Mouse (Mus musculus): ENCODE results near the gene Papolg.
"Not testable (repeated sequence)": the region's sequence is repeated elsewhere in the genome, so short reads cannot be mapped to it uniquely, and the experiment has no call there.

Papolg gene

GRCm38 (mm10) chr11:23895060-23895426, at the start of gene Papolg:
TSS of gene Papolg (minus strand) at chr11:23895253.
- DNase-seq (ENCODE audit: low spot score in 2 of 2) = peak; percentile 91 to 96

GRCm38 (mm10) chr11:23928146-23928545, 33.1 kb upstream of the Papolg start:
- DNase-seq (ENCODE audit: low spot score in 2 of 2) = not testable (repeated sequence)

DNA sequence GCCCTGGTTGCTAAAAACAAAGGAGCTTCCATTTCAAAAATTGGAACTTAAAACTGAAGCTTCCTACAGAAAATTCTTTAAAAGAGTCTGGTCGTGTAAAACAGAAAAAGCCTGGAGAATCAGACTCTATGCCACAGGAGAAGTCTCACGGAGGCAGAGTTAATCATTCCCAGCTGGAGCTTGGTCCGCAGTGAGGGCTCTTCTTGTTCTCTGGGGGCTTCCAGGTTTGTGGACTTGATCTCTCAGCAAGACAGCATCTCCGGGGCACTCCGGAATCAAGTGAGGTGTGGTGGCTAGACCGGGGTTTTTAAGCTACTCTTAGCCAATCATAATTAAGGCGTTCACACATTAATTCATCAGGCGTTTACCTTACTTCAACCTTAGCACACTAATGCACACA, 32.6 kb upstream of the Papolg start:
- no peak for DNase-seq (ENCODE audit: low spot score in 2 of 2)

GRCm38 (mm10) chr11:23913824-23914223, 18.8 kb upstream of the Papolg start:
- DNase-seq (ENCODE audit: low spot score in 2 of 2) = not testable (repeated sequence)

DNA sequence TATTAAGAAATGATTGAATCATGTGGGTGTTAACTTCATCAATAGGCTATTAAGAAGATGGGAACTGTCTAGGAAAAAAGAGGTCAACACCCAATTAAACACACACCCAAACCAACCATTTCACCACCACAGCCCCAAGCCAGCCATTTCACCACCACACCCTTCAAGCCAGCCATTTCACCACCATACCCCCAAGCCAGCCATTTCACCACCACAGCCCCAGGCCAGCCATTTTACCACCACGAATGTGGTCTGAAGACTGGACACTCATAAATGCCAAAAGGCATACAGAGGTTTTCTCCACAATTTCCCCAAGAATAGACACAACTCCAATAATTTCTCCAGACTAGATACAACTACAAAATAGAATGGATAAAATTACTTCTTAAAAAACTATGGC, 8.9 kb upstream of the Papolg start:
- DNase-seq (ENCODE audit: low spot score in 2 of 2) = no peak

DNA sequence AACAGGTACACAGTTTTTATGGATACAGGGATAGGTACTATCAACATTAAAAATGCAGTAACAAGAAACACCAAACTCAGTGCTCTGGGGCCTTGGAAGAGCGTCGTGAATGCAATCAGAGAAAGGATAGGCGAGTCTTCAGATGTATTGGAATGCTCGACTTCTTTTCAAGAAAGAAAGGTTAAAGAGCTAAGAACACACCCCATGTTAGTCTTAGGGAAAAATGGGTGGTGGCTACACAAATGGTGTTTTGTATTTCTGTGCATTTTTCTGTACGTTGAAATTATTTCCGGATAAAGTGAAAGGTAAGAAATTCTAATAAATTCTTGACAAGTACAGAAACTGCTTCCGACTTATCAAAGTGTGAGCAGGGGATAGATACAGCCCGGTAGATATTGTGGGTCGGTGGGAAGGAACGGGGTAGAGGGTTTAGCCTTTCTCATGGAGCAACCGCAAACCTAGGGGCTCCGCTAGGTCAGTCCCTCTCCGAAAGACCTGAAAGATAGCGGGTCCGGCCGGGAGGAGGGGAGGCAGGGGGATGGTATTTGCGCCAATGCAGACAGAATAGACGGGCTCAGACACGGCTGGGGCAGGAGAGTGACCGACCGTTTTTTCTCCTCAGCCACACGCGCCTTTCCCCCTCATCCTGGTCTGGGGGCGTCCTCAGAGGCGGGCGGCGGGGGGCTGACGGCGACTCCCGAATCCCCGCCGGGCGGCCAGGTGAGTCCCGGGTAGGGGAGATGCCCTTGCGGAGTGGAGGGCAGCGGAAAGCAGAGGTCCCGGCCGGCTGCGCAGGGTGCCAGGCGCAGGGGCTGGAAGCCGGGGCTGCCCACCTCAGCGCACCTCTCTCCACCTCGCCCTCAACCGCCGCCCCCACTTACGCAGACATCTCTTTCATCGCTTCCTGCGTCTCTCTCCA, 653 bp downstream of the Papolg start:
- DNase-seq (ENCODE audit: low spot score in 2 of 2) = no peak

- DNase-seq (ENCODE audit: low spot score in 2 of 2) = no peak
These were observed 1.5 kb downstream of the Papolg start for GRCm38 (mm10) chr11:23893556-23893955.

DNA sequence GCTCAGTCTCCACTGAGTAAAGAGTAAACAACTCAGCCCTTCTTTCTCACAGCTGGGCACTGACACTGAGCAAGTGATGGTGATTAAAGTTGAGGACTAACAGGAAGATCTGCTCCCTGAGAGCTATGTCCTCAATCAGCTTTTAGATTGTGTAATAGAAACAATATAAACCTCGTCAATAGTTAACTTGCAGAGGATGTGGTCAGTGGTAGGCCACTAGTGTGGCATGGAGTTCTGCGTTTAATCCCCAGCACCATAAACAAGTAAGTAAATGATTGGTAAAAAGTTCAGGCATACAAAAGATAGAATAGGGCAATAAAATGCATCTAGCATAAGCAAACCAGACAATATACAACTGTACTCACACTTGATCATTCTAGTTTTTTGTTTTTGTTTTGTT, 30.7 kb downstream of the Papolg start:
- no peak for DNase-seq (ENCODE audit: low spot score in 2 of 2)

DNA sequence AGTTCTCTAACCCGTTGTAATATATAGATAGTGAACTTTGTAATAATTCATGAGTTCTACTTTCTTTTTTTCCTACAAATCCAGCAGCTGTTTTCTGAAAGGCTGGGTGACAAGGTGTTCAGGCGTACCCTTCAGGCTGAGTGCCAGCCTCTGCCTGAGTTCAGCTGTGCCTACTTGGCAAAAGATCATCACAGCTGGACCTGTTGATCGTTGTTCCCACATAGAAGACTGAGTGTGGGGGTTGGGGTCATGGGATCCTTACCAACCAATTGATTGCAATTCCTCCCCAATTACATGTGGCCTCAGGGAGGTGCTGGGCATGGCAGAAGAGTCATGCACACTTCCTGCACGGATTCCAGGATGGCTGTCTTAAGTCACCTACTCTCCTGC, 38.3 kb downstream of the Papolg start:
- DNase-seq (ENCODE audit: low spot score in 2 of 2) = no peak

GRCm38 (mm10) chr11:23856054-23856722, 38.9 kb downstream of the Papolg start:
- no peak for DNase-seq (ENCODE audit: low spot score in 2 of 2)

DNA sequence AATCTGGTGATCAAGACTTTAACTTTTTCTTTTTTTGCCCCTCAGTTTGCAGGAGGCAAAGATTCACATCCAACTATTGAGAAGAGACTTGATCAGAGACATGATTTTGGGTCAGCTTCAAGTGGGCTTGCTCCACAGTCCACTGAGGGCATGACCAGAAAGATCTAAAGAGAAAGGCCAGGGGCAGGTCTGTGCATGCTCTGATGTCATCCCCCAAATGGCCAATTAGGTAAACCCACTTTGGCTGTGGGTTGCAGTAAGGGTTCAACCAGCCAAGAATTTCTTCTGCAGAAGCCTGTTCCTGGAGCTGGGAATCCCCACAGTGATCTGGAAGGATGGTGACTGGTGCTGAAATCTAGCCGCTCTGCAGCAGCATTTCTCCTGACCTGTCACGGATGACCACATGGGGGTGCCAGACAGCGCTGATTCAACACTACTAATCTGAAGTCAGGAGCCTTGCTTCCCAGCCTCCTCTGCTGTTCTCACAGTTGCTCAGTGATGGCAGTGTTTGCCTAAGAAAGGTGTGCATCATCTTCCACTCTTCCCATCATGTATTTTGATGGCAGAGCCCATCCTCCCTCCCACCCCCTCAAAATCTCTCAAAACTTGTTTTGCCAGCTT, 39.8 kb downstream of the Papolg start:
- DNase-seq (ENCODE audit: low spot score in 2 of 2) = peak; percentile 61 to 81

- no peak for DNase-seq (ENCODE audit: low spot score in 2 of 2)
These were observed 41.7 kb downstream of the Papolg start for GRCm38 (mm10) chr11:23853306-23853705.

DNA sequence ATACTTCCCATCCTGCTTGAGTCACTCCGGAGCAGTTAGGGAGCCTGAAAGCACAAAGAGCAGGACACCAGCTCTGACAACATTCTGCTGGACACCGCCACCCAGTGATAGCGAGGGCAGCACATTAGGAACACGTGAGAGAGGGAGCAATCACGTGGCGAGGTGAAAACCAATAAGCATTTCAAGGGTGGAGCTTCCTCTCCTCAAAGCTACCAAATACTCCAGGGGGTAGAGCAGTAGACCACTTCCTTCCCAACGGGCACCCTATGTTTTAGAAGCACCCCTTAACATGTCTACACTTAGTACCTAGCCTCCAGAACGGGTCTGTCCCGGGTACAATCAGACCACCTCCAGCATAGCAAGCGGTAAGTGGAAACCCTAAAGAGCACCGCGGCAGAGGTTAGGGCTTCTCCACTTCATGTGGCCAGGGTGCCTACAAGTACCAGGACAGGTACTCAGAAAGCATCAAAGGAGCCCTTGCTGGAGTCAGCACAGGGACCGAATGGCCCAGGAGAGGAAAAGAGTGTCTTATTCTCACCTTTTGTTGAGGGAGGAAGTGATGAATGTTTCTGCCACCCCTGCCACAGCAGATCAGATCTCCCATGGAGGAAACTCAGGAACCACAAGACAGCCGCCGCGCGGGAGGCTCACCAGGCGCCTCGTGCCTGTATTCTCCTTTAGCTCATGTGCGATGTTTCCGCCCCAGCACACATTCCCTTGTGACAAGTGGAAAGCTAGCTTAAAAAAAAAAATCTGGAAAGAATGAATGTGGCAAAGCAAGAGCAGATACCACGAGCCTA, 48.8 kb downstream of the Papolg start:
- no peak for DNase-seq (ENCODE audit: low spot score in 2 of 2)

DNA sequence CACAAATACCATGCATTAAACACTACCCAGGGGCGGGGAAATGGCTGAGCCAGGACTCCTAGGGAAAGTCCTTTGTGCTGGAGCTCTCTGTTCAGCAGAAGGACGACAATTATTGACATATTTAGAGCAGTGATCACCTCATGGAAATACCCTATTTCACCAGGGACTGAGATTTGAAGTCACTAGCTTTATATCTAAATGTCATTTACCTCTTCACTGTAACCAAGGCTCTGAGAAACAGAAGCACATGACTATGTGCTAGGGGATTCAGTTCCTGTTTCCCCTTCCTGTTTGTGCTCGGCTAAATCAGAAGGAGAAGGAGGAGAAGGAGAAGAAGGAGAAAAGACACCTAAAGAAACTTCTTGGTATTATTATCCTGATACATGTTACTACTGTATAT, 71.8 kb downstream of the Papolg start:
- DNase-seq (ENCODE audit: low spot score in 2 of 2) = no peak

- DNase-seq (ENCODE audit: low spot score in 2 of 2) = no peak
These were observed 73.4 kb downstream of the Papolg start for GRCm38 (mm10) chr11:23821652-23822051.

DNA sequence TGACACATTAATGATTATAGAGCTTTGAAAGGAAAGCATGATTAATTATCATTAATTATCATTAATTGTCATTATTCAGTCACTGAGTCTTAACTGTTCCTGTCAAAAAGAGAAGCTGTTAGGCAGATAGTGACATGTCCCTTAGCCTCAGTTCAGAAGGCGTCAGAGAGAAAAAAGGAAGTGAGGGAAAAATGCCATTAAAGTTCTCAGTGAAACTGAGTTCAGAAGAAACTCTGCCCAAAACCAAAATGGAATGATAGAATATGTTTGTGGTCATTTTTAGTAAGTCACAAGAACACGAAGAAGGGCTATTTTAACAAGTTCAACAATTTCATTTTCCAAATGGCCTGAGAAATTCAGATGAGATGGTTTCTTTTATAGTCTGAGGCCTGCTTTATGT, 74.1 kb downstream of the Papolg start:
- DNase-seq (ENCODE audit: low spot score in 2 of 2) = no peak

- DNase-seq (ENCODE audit: low spot score in 2 of 2) = no peak
These were observed 76.3 kb downstream of the Papolg start for GRCm38 (mm10) chr11:23818745-23819144.
